Mouse (Mus musculus): ENCODE data around the gene Cbr2.

GRCm38 (mm10) chr11:120749430-120749829 is 17.5 kb upstream of the Cbr2 start:
- TF ChIP-seq POLR2A (IDR thresholded peaks at IDR 0.05; ENCODE audit: control insufficient read depth, extremely low read depth, insufficient read depth, low read length, poor library complexity) (no peak), CTCF (IDR thresholded peaks at IDR 0.05; ENCODE audit: borderline replicate concordance, control insufficient read depth, extremely low read depth, insufficient read depth, low read length, poor library complexity) (peak; percentile 55; the same call in 1 of the 2 replicates)

Measured in thymus, adult 2 months (tissue).